Mouse (Mus musculus): ENCODE results near the gene Zfp786. TPM values are rescaled to one million over a fixed set of nuclear protein-coding genes. Genes with fewer than 3 reads are reported as not detected.
"Not testable (repeated sequence)": the region's sequence is repeated elsewhere in the genome, so short reads cannot be mapped to it uniquely, and the experiment has no call there.

Zfp786 gene
- total RNA-seq (2021): under 1 TPM; 0.68 to 0.89 TPM

DNA sequence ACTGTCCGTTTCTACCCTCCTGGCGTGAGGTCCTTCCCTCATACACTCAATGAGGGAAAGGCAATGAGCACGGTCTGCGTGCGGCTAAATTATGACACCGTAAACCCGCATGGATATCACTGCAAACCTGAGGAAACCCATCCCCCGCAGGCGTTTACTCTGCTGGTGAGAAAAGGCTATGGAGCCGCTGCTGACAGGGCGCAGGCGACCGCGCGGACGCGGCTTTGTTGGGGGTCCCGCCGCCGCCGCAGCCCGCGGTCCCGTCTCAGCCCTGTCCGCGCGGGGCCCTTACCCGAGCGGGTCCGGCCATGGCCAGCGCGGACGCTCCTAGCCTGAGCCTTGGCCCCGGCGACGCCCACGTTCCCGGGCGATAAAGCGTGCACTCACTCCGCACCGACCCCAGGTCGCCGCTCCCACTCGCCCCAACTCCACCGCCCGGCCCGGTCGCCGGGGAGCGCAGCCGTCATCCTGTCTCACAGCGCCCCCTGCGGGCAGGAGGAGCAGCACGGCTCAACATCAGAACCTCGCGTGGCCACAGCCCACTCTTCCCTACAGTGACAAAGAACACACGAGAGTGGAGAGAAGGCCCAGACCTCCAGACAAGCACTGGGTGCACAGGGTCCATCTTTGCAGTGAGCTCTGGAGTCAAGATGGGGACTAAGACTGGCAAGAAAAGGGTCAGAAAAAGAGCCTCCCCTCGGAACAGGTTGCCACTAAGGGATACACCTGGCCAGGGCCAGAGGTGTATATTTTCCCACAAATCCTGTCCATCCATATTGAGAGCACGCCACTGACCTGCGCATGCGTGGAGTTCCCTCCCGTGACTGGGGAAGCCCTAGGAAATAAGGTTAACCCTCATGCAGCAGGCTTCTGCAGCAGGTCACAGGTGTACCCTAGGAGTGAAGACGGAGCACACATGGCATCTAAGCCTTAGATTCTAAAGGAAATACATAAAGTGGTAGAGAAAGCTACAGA lies at the start of gene Zfp786:
Gene Zfp786 (minus strand): TSS at position 764 of the 975 bp plus-strand sequence.
- peak; percentile 77 for DNase-seq (ENCODE audit: low spot score)
- intact Hi-C loops (cut with DNase I): loop anchor here (1.0 kb wide), 1 partner anchor 31 kb away; no protein-coding TSS in a partner anchor

GRCm38 (mm10) chr6:47880166-47880565 lies 49.5 kb upstream of the Zfp786 start:
- intact Hi-C loops (cut with DNase I): no loop called here
- no peak for DNase-seq (ENCODE audit: low spot score)

DNA sequence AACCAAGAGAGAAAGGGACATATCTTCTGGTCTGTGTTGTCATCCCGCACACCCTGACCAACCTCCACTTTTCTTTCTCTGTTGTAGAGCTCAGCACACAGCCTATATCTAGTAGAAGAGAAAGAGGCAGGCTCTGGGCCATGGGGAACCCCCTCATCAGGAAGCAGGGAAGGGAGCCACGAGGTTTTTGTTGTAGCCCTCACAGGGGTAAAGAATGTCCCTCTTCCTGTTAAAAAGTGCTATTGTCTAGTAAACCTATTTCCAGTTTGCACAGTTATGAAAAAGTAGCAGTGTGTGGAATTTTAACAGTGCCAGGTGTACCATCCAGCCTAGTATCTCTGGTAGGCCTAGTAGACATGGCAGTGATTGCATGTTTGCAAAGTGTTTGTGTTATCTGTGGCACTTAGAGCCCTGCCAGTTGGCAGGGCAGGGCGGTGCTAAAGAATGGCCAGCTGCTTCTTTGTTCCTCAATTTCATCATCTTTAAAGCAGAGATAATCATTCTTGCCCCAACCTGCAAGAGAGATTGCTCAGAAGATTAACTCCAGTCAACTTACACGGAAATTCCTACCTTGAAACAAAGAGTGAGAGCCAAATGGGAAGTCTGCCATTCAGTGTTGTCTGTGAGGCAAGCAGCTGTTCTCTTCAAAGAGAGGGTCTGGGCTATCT lies 48.5 kb upstream of the Zfp786 start:
- intact Hi-C loops (cut with DNase I): loop anchor here (5.0 kb wide), 2 partner anchors 92 to 138 kb away; no protein-coding TSS in a partner anchor
- no peak for DNase-seq (ENCODE audit: low spot score)

GRCm38 (mm10) chr6:47878593-47878992 lies 47.9 kb upstream of the Zfp786 start:
- DNase-seq (ENCODE audit: low spot score): no peak
- intact Hi-C loops (cut with DNase I): loop anchor here (5.0 kb wide), 2 partner anchors 91 to 139 kb away; no protein-coding TSS in a partner anchor

GRCm38 (mm10) chr6:47878133-47878514 lies 47.5 kb upstream of the Zfp786 start:
- intact Hi-C loops (cut with DNase I): loop anchor here (5.0 kb wide), 2 partner anchors 91 to 139 kb away; no protein-coding TSS in a partner anchor
- DNase-seq (ENCODE audit: low spot score): no peak

DNA sequence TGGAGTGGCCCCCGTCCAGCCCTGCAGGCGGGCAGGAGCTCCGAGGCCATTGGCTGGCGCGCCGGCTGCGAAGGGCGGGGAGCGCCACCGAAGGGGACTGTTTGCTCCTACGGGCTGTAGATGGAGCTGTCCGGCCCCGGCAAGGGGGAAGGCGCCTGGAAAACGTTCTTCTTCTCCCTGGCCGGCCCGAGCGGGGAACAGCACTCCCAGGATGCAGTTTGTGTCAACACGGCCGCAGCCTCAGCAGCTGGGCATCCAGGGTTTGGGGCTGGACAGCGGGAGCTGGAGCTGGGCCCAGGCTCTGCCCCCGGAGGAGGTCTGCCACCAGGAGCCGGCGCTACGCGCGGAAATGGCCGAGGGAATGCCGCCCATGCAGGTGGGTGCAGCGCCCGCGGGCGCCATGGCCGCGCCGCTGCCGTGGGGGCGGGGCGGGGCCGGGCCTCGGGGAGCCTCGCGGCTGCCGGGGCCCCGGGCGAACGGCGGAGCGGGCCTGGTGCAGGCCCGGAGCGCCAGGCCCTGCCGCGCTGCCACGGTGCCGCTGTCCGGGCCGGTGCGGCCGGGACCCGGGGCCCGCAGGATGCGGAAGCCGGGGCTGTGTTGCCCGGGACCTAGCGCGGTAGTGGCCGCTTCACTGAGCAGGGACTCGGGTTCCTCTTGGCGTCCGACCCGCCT lies 46.9 kb upstream of the Zfp786 start:
- intact Hi-C loops (cut with DNase I): loop anchor here (2.0 to 5.0 kb wide), 4 partner anchors 43 to 140 kb away; partner anchors contain the start of genes Zfp212 and Zfp398
- peak; percentile 89 for DNase-seq (ENCODE audit: low spot score)

- DNase-seq (ENCODE audit: low spot score): no peak
- intact Hi-C loops (cut with DNase I): loop anchor here (2.0 to 5.0 kb wide), 4 partner anchors 42 to 140 kb away; partner anchors contain the start of genes Zfp212 and Zfp398
Observed at GRCm38 (mm10) chr6:47877058-47877457, 46.4 kb upstream of the Zfp786 start, which contains the start of gene Zfp282. TSS of gene Zfp282 (plus strand) at chr6:47877204.

- no peak for DNase-seq (ENCODE audit: low spot score)
- intact Hi-C loops (cut with DNase I): no loop called here
Observed at GRCm38 (mm10) chr6:47872266-47872665, 41.6 kb upstream of the Zfp786 start.

DNA sequence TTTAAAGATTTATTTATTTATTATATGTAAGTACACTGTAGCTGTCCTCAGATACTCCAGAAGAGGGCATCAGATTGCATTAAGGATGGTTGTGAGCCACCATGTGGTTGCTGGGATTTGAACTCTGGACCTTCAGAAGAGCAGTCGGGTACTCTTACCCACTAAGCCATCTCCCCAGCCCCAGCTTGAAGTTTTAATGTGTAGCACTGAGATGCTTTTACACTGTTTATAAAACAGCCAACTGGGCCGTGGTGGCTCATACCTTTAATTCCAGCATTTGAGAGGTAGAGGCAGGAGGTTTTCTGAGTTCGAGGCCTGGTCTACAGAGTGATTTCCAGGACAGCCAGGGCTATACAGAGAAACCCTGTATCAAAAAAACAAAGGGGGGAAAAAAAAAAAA lies 27.1 kb upstream of the Zfp786 start:
- intact Hi-C loops (cut with DNase I); DNase-seq (ENCODE audit: low spot score): not testable (repeated sequence)

DNA sequence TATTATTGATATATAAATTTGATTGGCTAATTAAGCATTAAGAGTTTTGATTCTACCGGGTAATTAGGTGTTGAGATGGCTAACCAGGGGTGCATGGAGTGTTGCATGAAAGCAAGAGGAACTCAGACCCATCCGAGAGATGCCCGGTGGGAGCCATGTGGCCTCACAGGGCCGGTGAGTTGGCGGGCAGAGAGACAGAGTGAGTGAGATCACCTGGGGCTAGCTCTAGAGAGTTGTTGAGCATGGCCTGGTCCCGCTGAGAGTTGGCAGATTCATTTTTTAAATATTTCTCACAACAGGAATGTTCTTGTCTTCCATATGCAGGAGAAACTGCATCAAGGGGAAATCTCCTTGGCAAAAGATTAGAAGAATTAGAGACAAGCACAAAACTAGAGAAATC lies 26.6 kb upstream of the Zfp786 start:
- intact Hi-C loops (cut with DNase I): no loop called here
- no peak for DNase-seq (ENCODE audit: low spot score)

GRCm38 (mm10) chr6:47845779-47846178 lies 15.1 kb upstream of the Zfp786 start:
- intact Hi-C loops (cut with DNase I): no loop called here
- DNase-seq (ENCODE audit: low spot score): no peak

DNA sequence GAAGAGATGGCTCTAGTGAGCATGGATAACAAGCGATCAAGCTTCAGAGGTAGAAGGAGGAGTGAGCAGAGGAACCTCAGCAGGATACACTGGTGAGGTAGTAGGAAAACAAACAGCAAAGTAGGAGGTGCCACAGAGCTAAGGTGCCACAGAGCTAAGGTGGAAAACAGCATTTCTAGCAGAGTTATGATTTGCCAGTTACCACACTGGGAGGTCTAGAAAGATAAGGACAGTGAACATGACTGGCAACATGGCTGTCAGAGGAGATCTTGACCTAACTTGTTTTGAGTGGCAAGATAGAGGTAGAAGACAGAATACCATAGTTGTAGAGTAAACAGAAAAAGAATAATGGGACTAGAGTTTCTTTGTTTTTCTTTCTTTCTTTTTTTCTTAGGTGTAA lies 11.7 kb upstream of the Zfp786 start:
- no peak for DNase-seq (ENCODE audit: low spot score)
- intact Hi-C loops (cut with DNase I): no loop called here

GRCm38 (mm10) chr6:47841831-47842230 lies 11.2 kb upstream of the Zfp786 start:
- intact Hi-C loops (cut with DNase I): no loop called here
- no peak for DNase-seq (ENCODE audit: low spot score)

DNA sequence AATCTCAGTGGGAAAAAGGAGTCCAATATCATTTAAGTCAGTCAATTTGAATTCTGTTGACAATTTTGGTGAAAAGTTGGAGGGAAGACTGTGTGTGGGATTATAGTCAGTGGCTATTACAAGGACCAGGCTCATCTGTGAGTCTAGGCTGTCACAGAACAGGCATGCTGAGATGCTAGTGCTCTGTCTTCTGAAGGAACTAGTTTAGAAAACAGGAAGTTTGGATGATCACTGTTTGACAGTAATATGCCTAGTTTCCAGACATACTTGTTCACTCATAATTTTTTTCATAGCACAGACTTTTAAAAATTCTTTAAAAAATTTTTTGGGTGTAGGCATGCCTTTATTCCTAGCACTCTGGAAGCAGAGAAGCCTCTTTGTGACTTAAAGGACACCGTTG lies 10.4 kb upstream of the Zfp786 start:
- no peak for DNase-seq (ENCODE audit: low spot score)
- intact Hi-C loops (cut with DNase I): no loop called here

- intact Hi-C loops (cut with DNase I): loop anchor here (5.0 kb wide), 2 partner anchors 140 to 210 kb away; partner anchors contain the start of gene Zfp777
- no peak for DNase-seq (ENCODE audit: low spot score)
Observed at GRCm38 (mm10) chr6:47837630-47838029, 7.0 kb upstream of the Zfp786 start.

GRCm38 (mm10) chr6:47835984-47836521 lies 5.4 kb upstream of the Zfp786 start:
- intact Hi-C loops (cut with DNase I): loop anchor here (2.0 to 5.0 kb wide), 4 partner anchors 41 to 211 kb away; partner anchors contain the start of genes Zfp212, Zfp282 and Zfp777

GRCm38 (mm10) chr6:47835482-47835983 lies 4.9 kb upstream of the Zfp786 start, which contains the start of gene Zfp398:
TSS of gene Zfp398 (plus strand) at chr6:47835661.
- DNase-seq (ENCODE audit: low spot score): peak; percentile 90
- intact Hi-C loops (cut with DNase I): loop anchor here (2.0 to 5.0 kb wide), 4 partner anchors 41 to 212 kb away; partner anchors contain the start of genes Zfp212, Zfp282 and Zfp777

More at GRCm38 (mm10) chr6:47835984-47836521, 5.4 kb upstream of the Zfp786 start:
- peak; percentile 11 for DNase-seq (ENCODE audit: low spot score)

GRCm38 (mm10) chr6:47832220-47832619 lies 1.6 kb upstream of the Zfp786 start:
- intact Hi-C loops (cut with DNase I): no loop called here
- no peak for DNase-seq (ENCODE audit: low spot score)

DNA sequence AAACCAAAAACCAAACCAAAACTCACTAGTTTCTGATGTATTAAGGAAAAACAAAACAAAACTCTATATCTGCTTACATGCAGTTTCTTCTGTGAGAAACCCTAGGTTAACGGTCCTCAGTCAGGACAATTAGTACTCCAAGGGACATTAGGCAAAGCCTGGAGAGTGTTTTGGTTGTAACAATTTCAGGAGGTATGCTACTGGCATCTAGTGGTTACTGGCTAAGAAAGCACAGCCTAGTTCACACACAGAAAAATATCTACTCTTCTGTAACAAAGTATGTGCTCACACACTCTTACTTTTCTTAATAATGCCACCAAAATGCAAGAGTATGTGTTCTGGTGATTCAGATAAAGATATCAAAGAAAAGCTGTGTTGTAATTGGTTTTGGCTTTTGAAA lies 1.7 kb downstream of the Zfp786 start:
- intact Hi-C loops (cut with DNase I): loop anchor here (2.0 kb wide), 1 partner anchor 18 kb away; no protein-coding TSS in a partner anchor
- no peak for DNase-seq (ENCODE audit: low spot score)
